Mouse (Mus musculus): ENCODE measurements around the gene Mob1a.

Mob1a gene

GRCm38 (mm10) chr6:83325525-83326393 lies at the start of gene Mob1a, which contains the start of gene Mthfd2:
Gene Mob1a (plus strand): TSS chr6:83326016.
Gene Mthfd2 (minus strand): TSS chr6:83325908.
- DNase-seq: peak; percentile 94

DNA sequence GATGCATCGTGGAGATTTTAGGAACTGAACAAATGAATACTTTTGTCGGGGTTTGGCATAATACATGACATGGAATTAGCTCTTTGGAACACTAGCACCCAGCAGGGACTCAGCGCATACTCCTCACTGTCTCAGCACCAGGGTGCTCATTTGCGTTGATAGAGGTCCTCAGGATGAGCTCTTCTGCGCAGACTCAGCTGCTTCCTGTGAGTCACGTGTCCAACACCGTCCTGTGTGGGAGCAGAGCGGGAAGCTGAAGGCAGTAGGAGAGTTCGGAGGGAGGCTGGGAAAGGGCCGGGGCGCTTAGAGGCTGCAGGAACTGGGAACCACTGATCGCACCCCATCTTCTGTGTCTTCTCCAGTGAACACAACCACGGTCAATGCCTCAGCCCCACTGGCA lies 48.7 kb upstream of the Mob1a start:
- DNase-seq: no peak

- no peak for DNase-seq
Measured at GRCm38 (mm10) chr6:83278881-83279280, 46.9 kb upstream of the Mob1a start.

DNA sequence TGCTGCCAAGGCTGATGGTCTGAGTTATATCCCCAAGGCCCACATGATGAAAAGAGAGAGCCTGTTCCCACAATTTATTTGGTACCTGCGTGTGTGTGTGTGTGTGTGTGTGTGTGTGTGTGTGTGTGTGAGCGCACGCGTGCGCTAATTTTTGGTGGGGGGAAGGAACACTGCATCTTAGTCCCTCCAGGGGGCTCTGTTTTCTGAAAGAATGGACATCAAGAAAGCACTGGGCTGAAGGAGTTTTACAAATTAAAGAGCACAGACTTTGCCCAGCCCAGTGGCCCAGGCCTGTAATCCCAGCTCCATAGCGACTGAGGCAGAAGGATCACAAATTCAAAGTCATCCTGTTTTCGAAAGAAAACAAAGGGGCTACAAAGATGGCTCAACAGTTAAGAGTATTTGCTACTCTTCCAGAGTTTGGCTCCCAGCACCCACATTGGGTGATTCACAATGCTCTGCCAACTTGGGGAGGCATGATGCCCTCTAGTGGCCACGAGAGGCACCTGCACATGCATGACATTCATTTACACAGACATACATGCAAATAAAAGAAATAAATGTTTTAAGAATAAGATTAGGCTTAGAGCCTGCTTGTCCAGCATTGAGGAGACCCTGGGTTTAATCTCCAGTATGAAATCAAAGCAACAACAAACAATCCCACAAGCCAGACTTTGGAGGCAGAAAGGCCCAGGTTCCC lies 45.4 kb upstream of the Mob1a start:
- no peak for DNase-seq

GRCm38 (mm10) chr6:83300447-83301229 lies 25.2 kb upstream of the Mob1a start:
- no peak for DNase-seq

DNA sequence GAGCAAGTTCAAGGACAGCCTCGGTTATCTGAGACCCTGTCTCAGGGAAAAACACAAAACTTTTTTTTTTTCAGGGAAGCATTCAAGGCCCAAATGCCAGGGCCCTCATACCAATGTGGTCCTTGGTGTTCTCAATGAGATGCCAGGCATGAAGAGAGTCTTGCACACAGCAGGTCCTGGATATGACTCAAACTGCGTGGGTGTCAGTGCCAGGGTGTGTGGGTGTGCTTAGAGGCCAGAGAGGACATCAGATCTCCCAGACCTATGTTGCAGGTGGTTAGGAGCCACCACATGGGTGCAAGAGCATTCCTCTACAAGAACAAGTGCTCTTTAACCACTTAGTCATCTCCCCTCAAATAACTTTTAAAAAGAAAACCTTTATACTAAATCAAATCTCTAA lies 24.5 kb upstream of the Mob1a start:
- no peak for DNase-seq

- no peak for DNase-seq
Measured at GRCm38 (mm10) chr6:83302264-83302663, 23.6 kb upstream of the Mob1a start.

- no peak for DNase-seq
Measured at GRCm38 (mm10) chr6:83309017-83309416, 16.8 kb upstream of the Mob1a start.

- DNase-seq: no peak
Measured at GRCm38 (mm10) chr6:83311206-83311605, 14.6 kb upstream of the Mob1a start.

DNA sequence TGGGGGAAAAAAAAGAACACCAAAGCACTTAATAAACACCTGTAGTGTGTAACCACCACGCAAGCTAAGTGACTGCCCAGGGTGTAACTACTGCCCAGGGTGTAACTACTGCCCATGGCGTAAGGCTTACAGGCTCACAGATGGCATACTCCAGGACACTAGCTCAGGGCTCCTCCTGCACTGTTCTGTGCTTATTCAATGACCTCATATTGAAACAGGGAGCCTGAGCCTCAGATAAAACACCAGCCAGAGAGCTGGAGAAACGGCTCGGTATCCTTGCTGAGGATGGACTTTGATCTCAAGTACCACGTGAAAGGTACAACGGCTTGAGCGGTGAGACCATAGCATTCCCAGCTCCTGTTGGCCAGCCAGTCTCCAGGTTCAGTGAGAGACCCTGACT lies 13.8 kb upstream of the Mob1a start:
- no peak for DNase-seq

DNA sequence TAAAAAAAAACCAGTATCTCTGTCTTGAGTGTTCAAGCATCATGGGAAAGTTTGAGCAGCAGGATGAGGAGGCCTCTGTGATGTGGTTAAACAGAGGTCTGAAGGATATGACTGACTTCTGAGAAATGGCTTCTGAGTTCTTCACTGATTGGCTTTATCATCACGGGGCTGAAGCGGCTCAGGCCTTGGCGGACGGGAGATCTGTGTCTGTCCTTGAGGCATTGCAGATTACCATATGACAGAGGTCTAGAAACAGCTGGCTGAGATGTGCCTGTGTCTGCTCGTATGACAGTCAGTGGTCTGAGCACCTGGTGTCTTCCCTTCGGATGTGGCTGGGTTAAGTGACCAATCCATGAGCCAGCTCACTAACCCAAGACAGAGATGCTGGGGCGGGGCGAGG lies 13.3 kb upstream of the Mob1a start:
- DNase-seq: no peak

DNA sequence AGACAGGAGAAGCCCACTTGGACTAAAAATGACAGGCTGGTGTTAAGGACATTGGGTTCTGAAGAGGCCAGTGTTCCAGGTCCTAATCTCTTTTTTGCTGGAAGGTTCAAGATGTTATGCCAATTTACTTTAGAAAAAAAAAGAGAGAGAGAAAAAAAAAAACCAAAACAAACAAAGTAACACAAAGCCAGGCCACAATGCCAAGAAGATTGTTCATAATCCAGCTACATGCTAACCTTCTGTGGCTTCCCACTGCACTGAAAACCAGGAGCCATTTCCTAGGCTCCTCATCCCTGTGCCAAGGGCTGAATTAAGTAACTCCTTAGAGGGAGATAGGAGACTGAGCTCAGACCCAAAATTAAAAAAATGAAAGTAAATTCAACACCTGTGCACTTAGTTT lies 10.5 kb upstream of the Mob1a start:
- no peak for DNase-seq

DNA sequence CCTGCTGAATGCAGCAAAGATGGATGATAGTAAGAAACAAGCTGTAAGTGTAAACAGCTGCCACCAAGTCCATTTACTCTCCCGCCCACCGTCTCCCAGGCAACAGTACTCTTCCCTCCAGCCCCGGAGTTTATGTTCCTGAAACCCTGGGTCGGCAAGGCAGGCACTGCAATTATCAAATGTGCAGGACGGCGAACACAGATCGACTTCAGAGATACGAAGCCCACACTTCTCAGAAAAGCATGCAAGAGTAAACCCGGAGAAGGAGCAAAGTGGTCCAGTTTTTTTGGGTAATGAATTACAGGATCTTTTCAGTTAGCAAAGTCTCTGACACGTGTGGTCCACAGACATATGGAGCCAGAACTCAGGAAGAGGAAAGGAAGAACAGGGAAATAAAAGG lies 9.8 kb upstream of the Mob1a start:
- DNase-seq: no peak

DNA sequence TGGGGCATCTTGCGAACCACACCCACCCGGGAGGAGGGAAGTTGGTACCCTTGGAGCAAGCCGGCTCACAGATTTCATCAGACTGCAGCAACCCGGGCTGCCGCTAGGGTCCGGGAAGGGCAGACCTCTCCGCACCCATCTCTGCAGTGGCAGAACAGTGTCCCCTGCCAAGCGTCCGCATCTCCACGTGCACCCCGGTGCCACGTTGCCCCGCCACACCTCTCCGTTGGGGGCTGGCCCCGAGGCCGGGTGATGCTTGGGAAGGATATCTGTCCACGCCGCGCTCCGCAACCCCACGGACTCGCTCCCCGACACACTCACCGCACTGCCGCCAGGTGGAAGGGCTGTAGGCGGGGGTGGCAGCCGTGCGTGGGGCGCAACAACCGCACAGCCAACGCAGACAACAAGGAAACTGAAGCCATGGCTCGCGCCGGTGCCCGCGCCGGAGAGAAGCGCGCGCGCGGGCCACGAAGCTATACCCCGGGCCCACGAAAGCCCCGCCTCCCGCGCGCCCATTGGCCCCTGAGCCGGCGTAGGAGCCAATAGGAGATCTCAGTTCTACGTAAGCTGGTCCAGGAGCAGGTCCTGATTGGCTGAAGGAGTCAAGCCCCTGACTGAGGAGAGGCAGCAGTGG lies 8.6 kb upstream of the Mob1a start:
- peak; percentile 93 for DNase-seq

DNA sequence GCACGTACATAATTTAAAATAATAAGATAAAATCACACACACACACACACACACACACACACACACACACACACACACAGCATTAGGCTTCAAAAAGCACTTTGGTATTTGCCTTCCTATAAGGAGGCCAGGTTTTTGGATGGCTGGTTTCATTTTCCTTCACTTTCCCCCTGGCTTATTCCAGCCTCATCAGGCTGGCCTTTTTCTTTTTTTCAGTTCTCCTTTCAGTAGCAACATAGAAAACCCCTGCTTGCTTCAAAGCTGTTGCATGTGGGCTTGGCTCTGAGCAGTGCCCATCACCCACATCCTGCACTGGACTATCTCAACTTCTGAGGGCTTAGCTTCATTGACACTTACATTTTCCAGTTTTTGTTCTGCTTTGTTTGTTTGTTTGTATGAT lies 3.9 kb upstream of the Mob1a start:
- DNase-seq: no peak

DNA sequence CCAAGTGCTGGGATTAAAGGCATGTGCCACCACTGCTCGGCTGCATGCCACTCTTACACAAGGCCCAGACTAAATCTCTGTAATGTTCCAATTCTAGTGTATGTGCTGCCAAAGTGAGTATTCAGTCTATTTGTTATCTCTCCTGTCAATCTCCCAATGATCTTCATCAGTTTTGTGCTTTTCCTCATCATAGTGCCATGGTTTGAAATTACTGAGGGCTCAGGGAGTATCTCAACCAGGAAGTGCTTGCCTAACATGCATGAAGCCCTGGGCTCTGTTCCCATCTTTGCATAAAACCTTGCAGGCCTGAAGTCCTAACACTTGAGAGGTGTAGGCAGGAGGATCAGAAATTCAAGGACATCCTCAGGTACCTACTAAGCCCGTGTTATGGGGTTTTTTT lies 3.0 kb upstream of the Mob1a start:
- no peak for DNase-seq

DNA sequence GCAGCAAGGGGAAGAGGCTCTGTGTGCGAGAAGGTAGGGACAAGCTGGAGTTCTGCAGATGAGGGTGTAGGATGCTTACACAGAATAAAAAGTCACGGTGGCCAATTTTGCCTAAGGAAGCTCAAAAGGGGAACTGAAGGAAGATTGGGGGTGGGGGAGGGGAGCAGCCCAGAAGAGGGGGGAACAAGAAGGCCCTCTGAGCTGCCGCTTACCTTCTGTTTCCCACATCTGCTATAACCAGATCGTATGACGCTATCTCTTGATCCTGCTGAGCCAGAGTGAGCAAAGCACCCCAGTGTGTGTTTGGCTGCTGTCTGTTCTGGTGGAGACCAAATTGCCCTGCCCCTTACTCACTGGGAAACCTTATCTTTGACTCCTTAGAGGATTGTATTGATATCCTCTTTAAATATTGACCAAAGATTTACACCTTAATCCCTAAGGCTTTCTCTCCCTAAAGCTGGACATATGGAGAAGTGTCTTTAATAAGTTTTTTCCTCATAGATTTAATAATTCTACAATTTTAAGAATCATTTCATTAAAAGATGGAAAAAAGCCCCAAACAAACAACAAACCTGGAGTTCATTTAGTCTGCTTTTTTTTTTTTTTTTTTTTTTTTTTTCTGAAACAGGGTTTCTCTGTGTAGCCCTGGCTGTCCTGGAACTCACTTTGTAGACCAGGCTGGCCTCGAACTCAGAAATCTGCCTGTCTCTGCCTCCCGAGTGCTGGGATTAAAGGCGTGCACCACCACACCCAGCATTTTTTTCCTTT lies 2.0 kb upstream of the Mob1a start:
- DNase-seq: no peak

- DNase-seq: no peak
Measured at GRCm38 (mm10) chr6:83326394-83326736, 549 bp downstream of the Mob1a start.

DNA sequence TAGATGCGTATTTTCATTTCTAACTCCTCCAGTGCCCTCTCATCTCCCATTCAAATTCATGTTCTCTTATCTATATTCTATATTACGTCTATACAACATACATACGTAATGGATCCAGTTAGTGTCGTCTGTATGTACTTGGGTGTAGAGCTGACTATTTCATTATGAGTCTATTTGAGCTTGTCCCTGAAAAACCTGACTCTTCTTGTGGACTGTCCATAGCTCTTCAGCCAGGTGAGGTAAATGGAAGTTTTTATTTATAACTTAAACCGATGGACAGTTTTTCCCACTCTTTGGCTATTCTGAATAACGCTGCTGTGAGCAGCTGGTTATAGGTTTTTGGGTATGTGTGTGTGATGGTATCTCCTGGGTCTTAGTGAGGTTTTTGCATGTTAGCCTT lies 945 bp downstream of the Mob1a start:
- no peak for DNase-seq

- no peak for DNase-seq
Measured at GRCm38 (mm10) chr6:83327591-83328190, 1.9 kb downstream of the Mob1a start.

GRCm38 (mm10) chr6:83341387-83341786 lies 15.6 kb downstream of the Mob1a start:
- DNase-seq: no peak

- DNase-seq: no peak
Measured at GRCm38 (mm10) chr6:83342957-83343356, 17.1 kb downstream of the Mob1a start.
